Mouse (Mus musculus) brain, adult 2 months (tissue): Measurements from ENCODE around the gene Olfr1023.
A peak's percentile ranks its signal among the peaks of the same experiment; 100 is the strongest.

Experiments used
- DNase-seq: peaks from one replicate; pipeline ENCODE4 v3.0.0; 2011; ENCODE audit warnings: low read depth, low spot score

Olfr1023 gene

GRCm38 (mm10) chr2:85885340-85885739 is at the start of gene Olfr1023:
Gene Olfr1023 (plus strand): TSS chr2:85885640.
- DNase-seq, result no peak

DNA sequence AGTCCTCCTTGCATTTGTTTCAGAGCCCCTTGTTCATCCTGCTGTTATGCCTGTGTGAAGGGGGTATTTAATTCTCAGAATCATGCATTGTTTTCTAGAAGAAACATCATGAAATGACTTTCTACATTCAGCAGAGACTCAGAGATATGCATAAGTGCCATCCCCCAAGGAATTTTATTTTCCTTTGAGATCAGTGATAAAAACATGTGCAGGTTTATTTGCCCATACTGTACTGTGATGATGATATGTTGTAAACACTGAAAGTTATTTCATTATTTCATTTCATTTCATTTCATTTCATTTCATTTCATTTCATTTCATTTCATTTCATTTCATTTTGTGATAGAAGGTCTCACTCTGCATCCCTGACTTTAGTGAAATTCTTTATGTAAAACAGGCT is 40.1 kb upstream of the Olfr1023 start, which contains the start of gene Olfr1019:
TSS of gene Olfr1019 (minus strand) at position 101 of the 400 bp plus-strand sequence.
- no peak for DNase-seq

GRCm38 (mm10) chr2:85846730-85847129 is 38.7 kb upstream of the Olfr1023 start, which contains the start of gene Olfr1020:
Gene Olfr1020 (plus strand): TSS chr2:85847030.
- DNase-seq, result peak; percentile 1

DNA sequence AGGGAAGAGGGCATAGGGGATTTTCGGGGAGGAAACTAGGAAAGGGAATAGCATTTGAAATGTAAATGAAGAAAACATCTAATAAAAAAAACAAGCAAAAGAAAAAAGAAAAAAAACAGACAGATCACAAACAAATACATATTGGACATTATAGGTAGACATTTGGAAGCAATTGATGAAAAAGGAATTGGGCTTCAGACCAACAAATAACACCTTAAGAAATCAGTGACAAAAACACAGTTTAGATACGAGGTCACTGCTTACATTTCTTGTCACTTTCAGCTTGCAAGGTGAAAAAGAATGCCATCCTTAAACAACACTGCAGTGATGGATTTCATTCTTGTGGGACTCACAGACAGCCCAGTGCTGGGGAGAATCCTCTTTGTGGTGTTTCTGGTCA is 17.1 kb upstream of the Olfr1023 start, which contains the start of gene Olfr1022:
TSS of gene Olfr1022 (plus strand) at position 301 of the 400 bp plus-strand sequence.
- no peak for DNase-seq

DNA sequence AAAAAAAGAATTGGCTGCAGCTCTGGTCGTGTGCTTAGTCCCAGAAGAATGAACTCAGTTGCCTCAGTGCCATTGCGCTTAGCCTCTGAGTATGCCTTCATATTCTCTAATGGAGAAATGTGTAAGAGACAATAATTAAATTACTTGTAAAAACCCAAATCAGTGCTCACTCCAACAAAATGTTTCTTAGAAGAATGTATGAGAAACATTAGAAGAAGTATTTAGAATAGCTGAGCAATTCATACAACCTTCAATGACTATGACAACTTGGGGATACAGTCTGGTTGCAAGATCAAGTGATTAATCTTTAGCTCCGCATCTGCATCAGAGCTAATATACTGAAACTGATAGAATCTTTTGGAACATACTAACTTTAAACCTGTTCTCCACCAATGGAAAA is 19.5 kb downstream of the Olfr1023 start, which contains the start of gene Olfr1024:
TSS of gene Olfr1024 (minus strand) at position 101 of the 400 bp plus-strand sequence.
- DNase-seq, result no peak

GRCm38 (mm10) chr2:85913197-85913596 is 27.8 kb downstream of the Olfr1023 start:
- no peak for DNase-seq

DNA sequence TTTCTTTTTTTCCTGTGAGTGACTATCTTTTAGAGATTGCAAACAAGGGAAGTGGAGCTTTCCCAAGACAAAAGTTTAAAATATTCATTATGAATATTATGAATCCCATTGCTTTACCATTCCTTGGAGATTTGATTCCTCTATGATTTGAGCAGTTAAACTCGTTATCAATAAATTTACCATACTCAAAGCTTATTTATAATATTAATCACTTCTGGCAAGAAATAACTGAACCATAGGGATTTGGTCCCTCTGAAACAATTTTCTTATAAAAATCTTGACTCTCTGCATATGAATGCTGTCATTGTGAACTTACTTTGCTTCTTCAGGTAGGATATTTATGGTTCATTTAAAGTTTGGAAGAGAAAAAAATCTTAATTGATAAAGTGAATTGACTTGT is 29.5 kb downstream of the Olfr1023 start, which contains the start of gene Olfr1025-ps1:
TSS of gene Olfr1025-ps1 (plus strand) at position 301 of the 400 bp plus-strand sequence.
- no peak for DNase-seq

- no peak for DNase-seq
Observed at GRCm38 (mm10) chr2:85921258-85921657, 35.8 kb downstream of the Olfr1023 start, which contains the start of gene Olfr1026. Gene Olfr1026 (plus strand): TSS chr2:85921558.
